Mouse (Mus musculus) c-Kit-positive CD71-positive TER-119-positive erythroid progenitor cells, embryonic 14.5 days (primary cell): ENCODE measurements around the gene Slc9a2.

Source experiments
- DNase-seq: peaks from one replicate; pipeline ENCODE4 v3.0.0-alpha.2; 2013; ENCODE audit warnings: low spot score

Gene Slc9a2

GRCm38 (mm10) chr1:40714950-40715349, 34.6 kb downstream of the Slc9a2 start:
- no peak for DNase-seq

GRCm38 (mm10) chr1:40726051-40726450, 45.7 kb downstream of the Slc9a2 start:
- no peak for DNase-seq

GRCm38 (mm10) chr1:40727404-40727803, 47.0 kb downstream of the Slc9a2 start:
- no peak for DNase-seq

- no peak for DNase-seq
These were observed 48.3 kb downstream of the Slc9a2 start for GRCm38 (mm10) chr1:40728636-40729035.

- no peak for DNase-seq
These were observed 57.3 kb downstream of the Slc9a2 start for GRCm38 (mm10) chr1:40737671-40738070.

GRCm38 (mm10) chr1:40738246-40738645, 57.9 kb downstream of the Slc9a2 start:
- peak; percentile 12 for DNase-seq

- no peak for DNase-seq
These were observed 60.4 kb downstream of the Slc9a2 start for GRCm38 (mm10) chr1:40740739-40741138.

GRCm38 (mm10) chr1:40746089-40746488, 65.7 kb downstream of the Slc9a2 start:
- no peak for DNase-seq

GRCm38 (mm10) chr1:40759751-40760445, 79.5 kb downstream of the Slc9a2 start:
- no peak for DNase-seq

- DNase-seq = no peak
These were observed 83.7 kb downstream of the Slc9a2 start for GRCm38 (mm10) chr1:40764042-40764441.

GRCm38 (mm10) chr1:40764701-40765275, 84.4 kb downstream of the Slc9a2 start:
- no peak for DNase-seq

GRCm38 (mm10) chr1:40765521-40765920, 85.1 kb downstream of the Slc9a2 start:
- DNase-seq = no peak

- DNase-seq = no peak
These were observed 87.2 kb downstream of the Slc9a2 start for GRCm38 (mm10) chr1:40767588-40767987.

GRCm38 (mm10) chr1:40768606-40769005, 88.2 kb downstream of the Slc9a2 start:
- peak; percentile 59 for DNase-seq

GRCm38 (mm10) chr1:40769331-40769894, 89.0 kb downstream of the Slc9a2 start:
- DNase-seq = no peak

- DNase-seq = peak; percentile 49
These were observed 91.0 kb downstream of the Slc9a2 start for GRCm38 (mm10) chr1:40771196-40771970.

GRCm38 (mm10) chr1:40773234-40773633, 92.9 kb downstream of the Slc9a2 start:
- DNase-seq = no peak

GRCm38 (mm10) chr1:40774040-40774439, 93.7 kb downstream of the Slc9a2 start:
- no peak for DNase-seq

GRCm38 (mm10) chr1:40776102-40776501, 95.7 kb downstream of the Slc9a2 start:
- no peak for DNase-seq

- no peak for DNase-seq
These were observed 96.4 kb downstream of the Slc9a2 start for GRCm38 (mm10) chr1:40776763-40777162.

- no peak for DNase-seq
These were observed 103.1 kb downstream of the Slc9a2 start for GRCm38 (mm10) chr1:40783450-40783849.

GRCm38 (mm10) chr1:40784306-40784705, 103.9 kb downstream of the Slc9a2 start:
- no peak for DNase-seq
